Mouse (Mus musculus) ES-Bruce4 (cell line): ENCODE results near the gene Sept1.

Experiments used
- CTCF ChIP-seq: IDR thresholded peaks from one replicate; pipeline ENCODE4 v1.8.1; 2011; ENCODE audit warnings: low read depth, low read length
- EP300 ChIP-seq: IDR thresholded peaks from 2 replicates; pipeline ENCODE4 v1.6.1; 2011; ENCODE audit warnings: low read depth, low read length; ENCODE audit not compliant: insufficient read depth

DNA sequence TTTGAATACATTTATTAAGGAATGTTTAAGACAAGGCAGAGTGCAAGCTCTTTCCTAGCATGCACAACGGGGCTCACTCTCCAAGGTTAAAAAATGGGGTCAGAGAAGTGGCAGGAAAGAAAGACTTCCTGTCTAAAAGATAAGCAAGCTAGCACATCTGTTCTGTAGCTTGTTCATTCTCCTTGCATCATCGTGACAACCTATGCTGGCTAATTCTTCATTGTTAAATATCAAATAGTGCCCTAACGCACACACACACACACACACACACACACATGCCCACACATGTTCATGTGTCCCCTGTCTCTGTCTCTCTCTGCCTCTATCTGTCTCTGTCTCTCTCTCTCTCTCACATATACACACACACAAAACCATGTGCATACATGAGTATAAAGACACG is 48.2 kb upstream of the Sept1 start:
- TF ChIP-seq CTCF (no peak), EP300 (no peak)
